In genomic region chr2:50010409-50010808, GRCm38 (mm10) we compare ENCODE assay signal across 19 mouse cellular contexts. TPM values are rescaled to one million over a fixed set of nuclear protein-coding genes. Genes with fewer than 3 reads are reported as not detected.
DNase-seq lines count a peak whose midpoint lies in the region; ATAC-seq and TF ChIP-seq lines count a peak whose summit lies in the region.
"Had no signal": no experiment of that assay in that cellular context is flagged by ENCODE, and none has a peak within 500 bp of the region (broad histone marks: within the 10 kb centered on the region; RNA-seq: fewer than 3 reads in every experiment).

No protein-coding gene starts in this region.

- no peaks in the 10 kb centered on the region; the same call in 1 of the 2 replicates for H3K27me3 ChIP-seq in embryonic facial prominence, embryonic 14.5 days (replicated peaks; ENCODE audit: control insufficient read depth, insufficient read depth, low read length)
- H3K27me3 ChIP-seq in limb, embryonic 12.5 days: no peaks in the 10 kb centered on the region
- no peaks in the 10 kb centered on the region for H3K27me3 ChIP-seq in kidney, adult 2 months (replicated peaks; ENCODE audit: control insufficient read depth, insufficient read depth, low read length)
- no peaks in the 10 kb centered on the region for H3K27me3 ChIP-seq in forebrain, embryonic 10.5 days (ENCODE audit: poor library complexity, severe bottlenecking)
- H3K27me3 ChIP-seq: embryonic facial prominence, embryonic 13.5 days; heart, embryonic 13.5 days; hindbrain, embryonic 15.5 days had no signal

- H3K4me1 ChIP-seq in embryonic facial prominence, embryonic 14.5 days (ENCODE audit: control insufficient read depth, insufficient read depth, low read length): peaks cover 4% of the 10 kb centered on the region; the same call in 1 of the 2 replicates
- peaks cover 16% of the 10 kb centered on the region for H3K4me1 ChIP-seq in limb, embryonic 12.5 days (replicated peaks)
- no peaks in the 10 kb centered on the region for H3K4me1 ChIP-seq in kidney, adult 2 months (ENCODE audit: control insufficient read depth, insufficient read depth, low read length)
- peaks cover 8% of the 10 kb centered on the region for H3K4me1 ChIP-seq in forebrain, embryonic 10.5 days
- H3K4me1 ChIP-seq: heart, embryonic 13.5 days; hindbrain, embryonic 15.5 days had no signal

- no peak for TF ChIP-seq CTCF in kidney, adult 2 months (conservative IDR thresholded peaks at IDR 0.05; ENCODE audit: insufficient read depth, insufficient read length, low read depth, low read length)

- ATAC-seq in embryonic facial prominence, embryonic 14.5 days (ENCODE audit: low read depth): 0 out of 2 replicates have a peak, but pooled peaks have one; percentile 18
- ATAC-seq in limb, embryonic 12.5 days (ENCODE audit: insufficient number of reproducible peaks, insufficient read depth, low FRiP score, low TSS enrichment, low read depth): peak; percentile 31; the same call in 1 of the 2 replicates
- peak; percentile 61 for ATAC-seq in megakaryocyte progenitor cell, adult 5-6 weeks (replicated peaks; ENCODE audit: poor library complexity)
- ATAC-seq: forebrain, embryonic 14.5 days had no signal

- no peak overlapping the region for H3K4me2 ChIP-seq in embryonic facial prominence, embryonic 14.5 days (ENCODE audit: low read depth, low read length)
- H3K4me2 ChIP-seq in limb, embryonic 12.5 days: no peak overlapping the region
- H3K4me2 ChIP-seq: embryonic facial prominence, embryonic 13.5 days; heart, embryonic 13.5 days; hindbrain, embryonic 15.5 days had no signal

- H3K9ac ChIP-seq in embryonic facial prominence, embryonic 14.5 days (ENCODE audit: low read depth, low read length): no peak overlapping the region
- H3K9ac ChIP-seq in limb, embryonic 12.5 days (replicated peaks): no peak overlapping the region
- H3K9ac ChIP-seq: embryonic facial prominence, embryonic 13.5 days; heart, embryonic 13.5 days; hindbrain, embryonic 15.5 days had no signal

- H3K36me3 ChIP-seq in embryonic facial prominence, embryonic 14.5 days (ENCODE audit: control insufficient read depth, insufficient read depth, low read length): no peaks in the 10 kb centered on the region
- no peaks in the 10 kb centered on the region for H3K36me3 ChIP-seq in limb, embryonic 12.5 days
- no peaks in the 10 kb centered on the region for H3K36me3 ChIP-seq in kidney, adult 2 months (ENCODE audit: control insufficient read depth, insufficient read depth, low read length)
- H3K36me3 ChIP-seq in forebrain, embryonic 10.5 days (replicated peaks): no peaks in the 10 kb centered on the region
- H3K36me3 ChIP-seq: embryonic facial prominence, embryonic 13.5 days; heart, embryonic 13.5 days; hindbrain, embryonic 15.5 days had no signal

- TF ChIP-seq POLR2A in kidney, adult 2 months (IDR thresholded peaks at IDR 0.05; ENCODE audit: low read depth, low read length): no peak

- H3K4me3 ChIP-seq in embryonic facial prominence, embryonic 14.5 days (ENCODE audit: low read depth, low read length): no peak overlapping the region
- no peak overlapping the region for H3K4me3 ChIP-seq in limb, embryonic 12.5 days (replicated peaks)
- H3K4me3 ChIP-seq in kidney, adult 2 months (ENCODE audit: insufficient read depth, low read depth, low read length): no peak overlapping the region
- no peak overlapping the region for H3K4me3 ChIP-seq in forebrain, embryonic 10.5 days
- H3K4me3 ChIP-seq: embryonic facial prominence, embryonic 13.5 days; heart, embryonic 13.5 days; hindbrain, embryonic 15.5 days had no signal

- 38% methylated on average over 1 of the region's 1 CpGs for WGBS in embryonic facial prominence, embryonic 14.5 days
- 23% methylated on average over 1 of the region's 1 CpGs for WGBS in limb, embryonic 12.5 days
- 35% methylated on average over 1 of the region's 1 CpGs for WGBS in kidney, adult 2 months
- 66% methylated on average over 1 of the region's 1 CpGs for WGBS in forebrain, embryonic 10.5 days

- DNase-seq in Muller cell, postnatal 12 days (ENCODE audit: inconsistent ontology term): peak; percentile 26
- peak; percentile 13 for DNase-seq in embryonic facial prominence, embryonic 14.5 days (ENCODE audit: low spot score)
- no peak for DNase-seq in kidney, adult 2 months
- DNase-seq in forebrain, embryonic 10.5 days (ENCODE audit: extremely low spot score, low spot score): no peak
- DNase-seq: adrenal gland, adult 8-10 months; adrenal gland, postnatal 36 days; cerebellum, adult 11 months; cerebellum, adult 8-10 months; cerebellum, postnatal 14 days; embryo, embryonic 11 days; gastrocnemius, postnatal 10 days; heart, postnatal 36 days had no signal

- H3K27ac ChIP-seq in embryonic facial prominence, embryonic 14.5 days (replicated peaks; ENCODE audit: low read depth, low read length): no peak overlapping the region
- H3K27ac ChIP-seq in limb, embryonic 12.5 days: peak overlapping the region; percentile 69
- H3K27ac ChIP-seq in kidney, adult 2 months (ENCODE audit: insufficient read depth, low read depth, low read length): no peak overlapping the region
- no peak overlapping the region for H3K27ac ChIP-seq in forebrain, embryonic 10.5 days
- H3K27ac ChIP-seq: embryonic facial prominence, embryonic 13.5 days; heart, embryonic 13.5 days; hindbrain, embryonic 15.5 days had no signal

- no peaks in the 10 kb centered on the region for H3K9me3 ChIP-seq in embryonic facial prominence, embryonic 14.5 days (ENCODE audit: control insufficient read depth, low read length)
- no peaks in the 10 kb centered on the region for H3K9me3 ChIP-seq in limb, embryonic 12.5 days
- no peaks in the 10 kb centered on the region for H3K9me3 ChIP-seq in forebrain, embryonic 10.5 days
- H3K9me3 ChIP-seq: embryonic facial prominence, embryonic 13.5 days; heart, embryonic 13.5 days; hindbrain, embryonic 15.5 days had no signal

RNA-seq across cellular contexts. Expression of gene Lypd6, which starts 55.8 kb away (rescaled TPM):
- polyA plus RNA-seq in embryonic facial prominence, embryonic 14.5 days (2014; fragmentation: Nextera tagmentation; extraction: Ambion mirVana): 8.8 and 11.9 TPM in 2 replicates
- polyA plus RNA-seq in limb, embryonic 12.5 days (2016; fragmentation: Nextera tagmentation; extraction: Ambion mirVana): 6.2 and 7.9 TPM in 2 replicates
- total RNA-seq in megakaryocyte progenitor cell, adult 5-6 weeks (2015): 0.12 TPM in 1 of 2 replicates, not detected in the other
- not detected in 2 replicates for total RNA-seq in megakaryocyte progenitor cell, adult 5-6 weeks (2017)
- 10.9 and 12.0 TPM in 2 replicates for polyA plus RNA-seq in kidney, adult 2 months (2012; rRNA removed)
- 3.9 and 5.5 TPM in 2 replicates for polyA plus RNA-seq in forebrain, embryonic 10.5 days (2016; fragmentation: Nextera tagmentation; extraction: Ambion mirVana)
- total RNA-seq: common myeloid progenitor, adult 5-6 weeks had no signal

Comparison
In these comparisons a context has a peak if more than half of its experiments do, and no peak if none do; other contexts are left out.
1. DNase-seq: peak in Muller cell, postnatal 12 days (single experiment) and embryonic facial prominence, embryonic 14.5 days (single experiment); none in kidney, adult 2 months (single experiment) and forebrain, embryonic 10.5 days (single experiment).
2. Peak in every context shown above with its lines, with median percentiles within 50 percentile points of each other: ATAC-seq.